Mouse (Mus musculus) lung, adult 18-20 months (tissue): ENCODE measurements around the gene Ltbp4.

Source experiments
- DNase-seq, 2 experiments: peaks; one replicate each; pipeline ENCODE4 v3.0.0; 2022; ENCODE audit warnings: mixed read lengths in 2 of 2

Ltbp4 gene

GRCm38 (mm10) chr7:27355745-27356240, 18.3 kb upstream of the Ltbp4 start, which contains the start of gene Shkbp1:
TSS of gene Shkbp1 (minus strand) at chr7:27356019.
- peak; percentile 90 to 93 for DNase-seq

DNA sequence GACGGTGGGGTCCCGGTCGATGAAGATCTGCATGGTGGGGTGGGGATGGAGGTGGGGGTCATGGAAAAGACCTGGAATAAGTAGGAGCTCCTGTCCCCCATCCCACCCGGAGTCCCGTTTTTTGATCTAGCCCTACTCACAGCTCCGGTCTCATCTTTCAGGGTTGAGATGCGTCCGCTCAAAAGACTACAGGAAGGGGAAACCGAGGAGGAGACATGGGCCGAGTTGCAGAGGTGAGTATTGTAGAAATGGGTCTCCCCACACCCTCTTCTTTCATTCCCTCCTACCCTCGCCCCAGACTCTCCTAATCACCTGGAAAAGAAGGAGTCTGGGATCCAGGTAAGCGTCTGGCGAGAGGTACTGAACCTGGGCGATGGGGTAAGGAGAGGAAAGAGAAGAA, 17.8 kb upstream of the Ltbp4 start:
- DNase-seq = no peak

DNA sequence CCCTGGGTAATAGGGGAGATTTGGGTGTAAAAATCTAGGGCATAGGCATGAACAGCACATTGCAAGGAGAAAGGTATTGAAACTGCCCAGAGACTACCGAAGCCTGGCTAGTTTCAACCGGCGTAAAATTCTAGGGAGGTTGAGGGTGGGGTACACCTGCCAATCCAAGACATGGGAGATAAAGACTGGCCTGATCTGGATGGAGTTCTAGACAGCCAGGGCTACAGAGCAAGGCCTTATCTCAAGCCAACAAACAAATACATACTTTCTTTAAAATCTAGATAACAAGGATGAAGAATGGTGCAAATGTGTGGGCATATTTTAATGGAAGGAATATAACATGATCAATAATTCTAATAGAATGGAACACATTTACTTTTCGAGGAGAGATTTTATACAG, 17.3 kb upstream of the Ltbp4 start:
- DNase-seq = no peak

GRCm38 (mm10) chr7:27354144-27354543, 16.7 kb upstream of the Ltbp4 start:
- DNase-seq = peak in 1 of 2 experiments; percentile 52

DNA sequence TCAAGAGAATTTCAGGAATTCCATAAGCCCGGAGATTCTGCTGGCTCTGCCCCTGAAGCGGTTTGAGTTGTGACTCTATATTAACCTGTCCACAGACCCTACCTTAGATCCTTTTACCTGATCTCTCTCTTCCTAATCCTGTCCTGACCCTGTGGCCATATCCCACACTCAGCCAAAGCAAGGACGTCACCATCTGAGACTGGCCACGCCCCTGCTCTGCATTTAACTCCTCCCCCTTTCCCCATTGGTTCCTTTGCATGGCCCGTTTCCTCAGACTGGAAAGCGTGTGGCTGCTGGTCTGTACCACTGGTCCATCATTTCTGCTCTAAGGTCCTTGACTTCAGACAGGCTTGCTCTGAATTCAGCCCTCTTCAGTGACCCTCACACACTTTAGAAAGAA, 8.0 kb upstream of the Ltbp4 start:
- peak in 1 of 2 experiments; percentile 8 for DNase-seq

DNA sequence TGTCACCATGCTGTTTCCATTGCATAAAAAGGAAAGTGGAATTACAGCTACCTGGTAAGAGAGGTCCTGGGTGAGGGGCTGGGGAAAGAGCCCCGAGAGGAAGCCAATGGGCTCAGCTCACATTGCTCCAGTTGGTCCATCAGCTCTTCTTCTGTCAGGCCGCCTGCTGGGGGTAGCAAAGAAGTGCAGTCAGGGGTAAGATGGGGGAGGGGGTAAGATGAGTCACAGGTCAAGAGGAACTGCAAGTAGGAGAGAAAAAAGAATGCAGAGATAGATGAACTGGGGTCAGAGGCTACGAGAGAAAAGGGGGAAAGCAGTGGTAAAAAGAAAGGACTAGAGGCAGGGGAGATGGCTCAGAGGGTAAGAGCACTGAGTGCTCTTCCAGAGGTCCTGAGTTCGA, 5.1 kb upstream of the Ltbp4 start:
- DNase-seq = no peak

GRCm38 (mm10) chr7:27339519-27339918, 2.0 kb upstream of the Ltbp4 start:
- no peak for DNase-seq

- no peak for DNase-seq
These were observed 1.6 kb upstream of the Ltbp4 start for GRCm38 (mm10) chr7:27339114-27339513.

DNA sequence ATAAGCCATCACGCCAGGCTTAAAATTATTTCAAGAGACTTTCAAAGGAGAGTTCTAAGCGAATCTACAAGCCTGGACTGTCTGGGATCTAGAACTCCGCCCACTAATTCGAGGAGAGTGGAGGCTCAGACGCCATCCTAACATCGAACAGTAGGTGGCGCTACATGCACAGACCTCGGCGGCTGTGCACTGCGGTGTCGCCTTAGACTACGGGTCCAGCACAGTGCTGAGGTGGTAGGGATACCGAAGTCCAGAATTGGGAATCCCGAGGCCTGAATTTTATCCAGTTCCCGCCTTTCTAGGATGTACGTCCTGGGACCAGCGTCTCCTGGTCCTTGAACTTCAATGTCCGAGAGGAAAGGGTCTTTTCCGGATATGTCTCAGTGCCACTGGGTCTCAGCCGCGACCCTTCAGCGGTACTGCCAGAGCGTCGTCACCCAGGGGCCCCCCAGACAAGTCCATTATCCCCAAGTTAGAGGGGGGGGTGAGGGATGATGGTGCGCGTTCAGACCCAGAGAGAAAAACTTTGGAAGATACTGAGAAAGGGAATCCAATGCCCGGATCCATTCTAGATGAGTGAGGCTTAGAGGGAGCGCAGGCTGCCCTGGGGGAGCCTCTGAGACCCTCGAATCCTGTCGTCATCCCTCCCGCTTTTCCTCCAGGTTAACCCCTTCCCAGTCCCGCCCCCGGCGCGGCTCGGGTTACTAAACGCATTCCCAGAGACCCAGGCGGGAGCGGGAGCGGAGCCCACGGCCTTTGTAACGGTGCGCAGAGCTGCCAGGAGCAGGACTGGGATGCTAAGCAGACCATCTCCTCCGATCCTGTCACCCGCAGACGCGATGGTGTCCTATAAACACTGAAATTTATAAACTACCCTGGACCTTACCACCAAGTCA, 1.3 kb downstream of the Ltbp4 start:
- DNase-seq = peak; percentile 88 to 89

- no peak for DNase-seq
These were observed 2.3 kb downstream of the Ltbp4 start for GRCm38 (mm10) chr7:27335011-27335720.

DNA sequence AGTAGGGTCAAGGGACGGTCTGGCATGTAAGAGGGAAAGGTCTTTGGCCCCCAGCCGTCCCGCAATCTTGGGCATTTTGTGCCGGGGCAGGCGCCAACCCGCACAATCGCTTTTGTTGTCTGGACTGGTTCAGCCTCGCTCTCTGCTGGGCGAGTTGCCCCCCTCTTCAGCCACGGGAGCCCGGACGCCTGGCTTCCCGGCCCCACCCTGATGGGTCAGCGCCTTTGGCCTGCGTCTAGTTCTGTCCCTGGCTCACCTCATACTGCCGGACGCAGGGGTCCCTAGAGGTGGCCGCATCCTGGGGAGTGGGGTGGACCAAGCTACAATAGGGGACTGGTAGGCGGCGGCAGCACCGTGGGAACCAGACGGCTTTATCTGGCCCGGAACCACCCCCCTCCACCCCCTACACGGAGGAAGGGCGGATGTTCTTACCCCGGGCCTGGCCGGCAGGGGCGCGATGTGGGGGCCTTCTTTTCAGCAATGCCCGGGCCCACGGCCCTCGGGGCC, 3.0 kb downstream of the Ltbp4 start:
- DNase-seq = peak; percentile 42 to 56

GRCm38 (mm10) chr7:27333316-27333941, 4.1 kb downstream of the Ltbp4 start:
- peak in 1 of 2 experiments; percentile 18 for DNase-seq

GRCm38 (mm10) chr7:27332353-27333199, 4.9 kb downstream of the Ltbp4 start:
- DNase-seq = peak; percentile 89 to 91

GRCm38 (mm10) chr7:27331854-27332253, 5.6 kb downstream of the Ltbp4 start:
- peak in 1 of 2 experiments; percentile 22 for DNase-seq

DNA sequence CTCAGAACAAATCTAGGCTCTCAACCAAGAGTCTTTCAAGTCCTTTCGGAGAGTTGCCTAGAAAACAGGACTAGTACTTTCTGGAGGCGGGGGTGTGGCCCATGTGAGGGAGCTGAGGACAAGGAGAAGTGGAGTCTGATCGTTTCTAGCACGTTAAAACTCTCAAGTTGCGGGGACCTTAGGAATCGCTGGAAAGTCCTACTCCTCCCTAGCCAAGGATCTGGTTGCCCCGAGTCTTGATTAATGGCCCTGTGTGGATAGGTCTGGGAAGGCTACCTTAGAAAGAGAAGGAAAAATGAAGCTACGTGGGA, 6.0 kb downstream of the Ltbp4 start:
- DNase-seq = peak; percentile 63 to 67

- DNase-seq = peak; percentile 98
These were observed 6.6 kb downstream of the Ltbp4 start for GRCm38 (mm10) chr7:27330709-27331540.

DNA sequence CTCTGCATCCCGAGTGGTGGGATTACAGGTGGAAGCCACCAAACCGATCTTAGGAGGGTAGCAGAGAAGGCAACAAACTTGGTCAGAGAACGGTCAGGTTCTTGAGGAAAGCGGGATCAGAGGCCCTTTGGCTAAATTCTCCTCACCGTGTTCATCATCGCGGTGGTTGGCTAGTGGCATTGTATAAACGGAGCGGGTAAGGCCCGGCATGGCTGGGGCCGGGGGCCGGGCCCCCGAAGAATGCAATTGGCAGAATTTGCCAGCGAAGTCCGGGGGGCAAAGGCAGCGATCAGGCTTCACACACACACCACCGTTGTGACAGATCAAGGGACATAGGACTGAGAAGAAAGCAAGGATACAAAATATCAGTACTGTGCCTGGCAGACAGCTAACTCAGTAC, 7.5 kb downstream of the Ltbp4 start:
- no peak for DNase-seq

DNA sequence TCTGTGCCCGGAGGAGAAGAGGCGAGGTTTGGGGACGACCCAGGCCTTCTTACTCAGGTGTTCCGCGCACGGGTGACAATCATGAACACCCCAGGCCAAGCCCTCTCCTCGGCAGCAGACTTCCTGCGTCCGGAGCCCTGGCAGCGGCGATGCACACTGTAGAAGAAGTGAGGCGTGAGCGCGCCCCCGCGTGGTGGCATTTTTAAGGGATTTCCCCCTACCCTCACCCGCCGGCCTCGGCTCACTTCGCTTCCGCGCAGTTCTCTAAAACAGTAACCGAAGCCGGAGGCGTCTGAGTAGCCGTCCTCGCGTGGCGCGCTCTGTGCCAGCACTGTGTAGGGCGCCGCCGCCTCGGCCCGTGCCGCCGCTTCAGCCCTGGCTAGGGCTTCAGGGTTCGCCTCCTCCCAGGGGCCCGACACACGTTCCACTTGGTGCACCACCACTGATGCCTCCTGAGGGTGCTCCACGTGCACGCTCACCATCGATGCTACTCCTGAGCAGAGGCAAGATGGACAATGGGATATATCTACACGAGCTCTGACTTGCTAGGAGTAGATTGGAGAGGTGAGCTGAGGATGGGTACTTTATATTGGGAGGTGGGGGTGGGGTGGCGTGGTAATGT, 8.1 kb downstream of the Ltbp4 start:
- DNase-seq = peak; percentile 86 to 87

DNA sequence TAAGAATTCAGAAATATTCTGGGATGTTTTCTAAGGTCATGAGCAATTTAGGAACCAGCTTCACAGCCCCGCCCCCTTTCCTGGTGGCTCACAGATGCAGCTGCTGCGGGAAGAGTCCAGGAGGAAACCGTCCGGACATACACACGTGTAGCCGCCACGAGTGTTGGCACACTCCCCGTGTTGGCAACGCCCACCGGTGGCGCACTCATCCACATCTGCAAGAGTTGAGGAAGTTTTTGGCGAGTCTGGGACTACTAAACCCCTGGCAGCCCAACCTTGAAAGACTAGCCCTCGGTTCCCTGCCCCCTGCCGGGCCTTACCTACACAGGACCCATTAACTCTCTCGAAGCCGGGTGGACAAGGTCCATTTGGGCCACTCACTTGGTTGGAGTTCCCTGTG, 8.8 kb downstream of the Ltbp4 start:
- DNase-seq = peak in 1 of 2 experiments; percentile 44

DNA sequence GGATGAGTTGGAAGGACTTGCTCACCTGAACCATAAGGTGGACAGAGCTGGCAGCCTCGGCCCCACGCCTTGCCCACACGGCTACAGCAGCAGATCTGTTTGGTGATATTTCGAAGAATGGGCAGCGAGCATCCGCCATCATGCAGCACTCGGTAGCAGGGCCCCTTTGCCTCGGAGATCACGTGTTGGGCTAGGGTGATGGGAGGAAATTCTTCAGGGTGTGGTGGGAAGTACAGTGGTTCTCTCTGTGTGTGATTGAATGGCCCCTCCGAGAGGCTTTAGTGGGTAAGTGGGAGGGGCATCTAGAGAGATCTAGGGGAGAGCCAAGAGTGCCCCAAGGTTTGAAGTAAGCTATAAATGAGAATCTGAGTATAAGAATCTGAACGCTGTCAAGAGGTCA, 9.3 kb downstream of the Ltbp4 start:
- DNase-seq = no peak

DNA sequence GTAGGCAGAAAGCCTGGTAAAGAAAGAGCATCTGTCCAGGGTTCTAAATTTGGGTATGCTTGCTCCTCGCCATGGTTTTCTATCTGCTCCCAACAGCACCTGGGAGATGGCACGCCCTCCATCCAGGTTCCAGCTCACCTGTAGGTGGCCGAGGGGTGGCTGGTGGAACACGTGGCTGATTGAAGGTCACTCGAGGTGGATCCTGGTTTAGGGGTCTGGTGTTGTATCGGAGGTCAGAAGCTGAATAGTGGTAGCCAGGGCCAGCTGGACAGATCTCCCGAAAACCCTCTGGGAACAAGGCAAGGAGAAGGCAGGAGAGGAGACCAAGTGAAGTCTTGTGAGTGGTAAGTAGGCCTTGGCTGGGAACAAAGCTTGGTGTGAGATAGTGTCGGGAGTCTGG, 10.0 kb downstream of the Ltbp4 start:
- no peak for DNase-seq
